Mouse (Mus musculus): ENCODE results near the gene Mau2. TPM values are rescaled to one million over a fixed set of nuclear protein-coding genes. Genes with fewer than 3 reads are reported as not detected.

The Mau2 gene
- polyA plus RNA-seq, 2 experiments = 50.5 to 85.5 TPM

GRCm38 (mm10) chr8:69987744-69988143 lies 54.8 kb downstream of the Mau2 start:
- no peak for ATAC-seq (ENCODE audit: low FRiP score, low read depth)
- Histone ChIP-seq H3K9me3 (ENCODE audit: control insufficient read depth, low read length) (no peaks in the 10 kb centered on the region), H3K27me3 (ENCODE audit: control insufficient read depth, insufficient read depth, low read length) (no peaks in the 10 kb centered on the region), H3K4me1 (ENCODE audit: control insufficient read depth, insufficient read depth, low read length) (no peaks in the 10 kb centered on the region), H3K36me3 (ENCODE audit: control insufficient read depth, insufficient read depth, low read length) (no peaks in the 10 kb centered on the region), H3K27ac (replicated peaks; ENCODE audit: low read depth, low read length) (no peak overlapping the region), H3K4me3 (replicated peaks; ENCODE audit: low read length) (no peak overlapping the region), H3K4me2 (replicated peaks; ENCODE audit: low read depth, low read length, severe bottlenecking) (no peak overlapping the region), H3K9ac (ENCODE audit: low read depth, low read length, severe bottlenecking) (no peak overlapping the region)
- DNase-seq (ENCODE audit: low spot score) = no peak
- TF ChIP-seq POLR2A (IDR thresholded peaks at IDR 0.05; ENCODE audit: borderline replicate concordance, extremely low read depth, insufficient read depth, insufficient read length) = no peak

GRCm38 (mm10) chr8:69984876-69985553 lies 57.5 kb downstream of the Mau2 start:
- Histone ChIP-seq H3K36me3 (ENCODE audit: control insufficient read depth, insufficient read depth, low read length) (no peaks in the 10 kb centered on the region), H3K4me3 (replicated peaks; ENCODE audit: low read length) (no peak overlapping the region), H3K4me2 (replicated peaks; ENCODE audit: low read depth, low read length, severe bottlenecking) (no peak overlapping the region), H3K4me1 (ENCODE audit: control insufficient read depth, insufficient read depth, low read length) (no peaks in the 10 kb centered on the region), H3K9me3 (ENCODE audit: control insufficient read depth, low read length) (no peaks in the 10 kb centered on the region), H3K9ac (ENCODE audit: low read depth, low read length, severe bottlenecking) (no peak overlapping the region), H3K27ac (replicated peaks; ENCODE audit: low read depth, low read length) (no peak overlapping the region), H3K27me3 (ENCODE audit: control insufficient read depth, insufficient read depth, low read length) (no peaks in the 10 kb centered on the region)
- 80% methylated on average over 2 of the region's 2 CpGs for WGBS
- DNase-seq (ENCODE audit: low spot score) (no peak), ATAC-seq (ENCODE audit: low FRiP score, low read depth) (no peak)
- no peak for TF ChIP-seq POLR2A (IDR thresholded peaks at IDR 0.05; ENCODE audit: borderline replicate concordance, extremely low read depth, insufficient read depth, insufficient read length)

- no peak overlapping the region for H3K27ac ChIP-seq (replicated peaks; ENCODE audit: low read depth, low read length)
- no peak overlapping the region for H3K4me3 ChIP-seq (replicated peaks; ENCODE audit: low read length)
- no peak for TF ChIP-seq POLR2A (IDR thresholded peaks at IDR 0.05; ENCODE audit: borderline replicate concordance, extremely low read depth, insufficient read depth, insufficient read length)
- no peak overlapping the region for H3K9ac ChIP-seq (ENCODE audit: low read depth, low read length, severe bottlenecking)
- no peaks in the 10 kb centered on the region for H3K27me3 ChIP-seq (ENCODE audit: control insufficient read depth, insufficient read depth, low read length)
- no peaks in the 10 kb centered on the region for H3K36me3 ChIP-seq (ENCODE audit: control insufficient read depth, insufficient read depth, low read length)
- ATAC-seq (ENCODE audit: low FRiP score, low read depth) (no peak), DNase-seq (ENCODE audit: low spot score) (no peak)
- no peak overlapping the region for H3K4me2 ChIP-seq (replicated peaks; ENCODE audit: low read depth, low read length, severe bottlenecking)
- H3K9me3 ChIP-seq (ENCODE audit: control insufficient read depth, low read length) = no peaks in the 10 kb centered on the region
- H3K4me1 ChIP-seq (ENCODE audit: control insufficient read depth, insufficient read depth, low read length) = 0 out of 2 replicates have a peak, but pooled peaks cover 5% of the 10 kb centered on the region
- over 99% methylated on average over 4 of the region's 4 CpGs for WGBS
Observed at GRCm38 (mm10) chr8:69978456-69978855, 64.1 kb downstream of the Mau2 start.

GRCm38 (mm10) chr8:69974806-69975205 lies 67.7 kb downstream of the Mau2 start:
- Histone ChIP-seq H3K4me1 (ENCODE audit: control insufficient read depth, insufficient read depth, low read length) (peaks cover 27% of the 10 kb centered on the region), H3K27ac (replicated peaks; ENCODE audit: low read depth, low read length) (peak overlapping the region; percentile 86; the same call in 1 of the 2 replicates), H3K9me3 (ENCODE audit: control insufficient read depth, low read length) (no peaks in the 10 kb centered on the region), H3K4me2 (replicated peaks; ENCODE audit: low read depth, low read length, severe bottlenecking) (peak overlapping the region; percentile 59), H3K9ac (ENCODE audit: low read depth, low read length, severe bottlenecking) (0 out of 2 replicates have a peak overlapping the region, but pooled peaks have one; percentile 92), H3K4me3 (replicated peaks; ENCODE audit: low read length) (peak overlapping the region; percentile 97), H3K27me3 (ENCODE audit: control insufficient read depth, insufficient read depth, low read length) (no peaks in the 10 kb centered on the region), H3K36me3 (ENCODE audit: control insufficient read depth, insufficient read depth, low read length) (no peaks in the 10 kb centered on the region)
- 29% methylated on average over 5 of the region's 5 CpGs for WGBS
- no peak for TF ChIP-seq POLR2A (IDR thresholded peaks at IDR 0.05; ENCODE audit: borderline replicate concordance, extremely low read depth, insufficient read depth, insufficient read length)
- ATAC-seq (ENCODE audit: low FRiP score, low read depth) = no peak
- no peak for DNase-seq (ENCODE audit: low spot score)

GRCm38 (mm10) chr8:69974194-69974614 lies 68.3 kb downstream of the Mau2 start:
- WGBS = under 1% methylated on average over 26 of the region's 50 CpGs

More at GRCm38 (mm10) chr8:69974194-69974614, 68.3 kb downstream of the Mau2 start:
- ATAC-seq (ENCODE audit: low FRiP score, low read depth) (peak; percentile 93), DNase-seq (ENCODE audit: low spot score) (peak; percentile 88)
- no peaks in the 10 kb centered on the region for H3K36me3 ChIP-seq (ENCODE audit: control insufficient read depth, insufficient read depth, low read length)
- peak overlapping the region; percentile 86 for H3K27ac ChIP-seq (replicated peaks; ENCODE audit: low read depth, low read length)
- H3K4me1 ChIP-seq (ENCODE audit: control insufficient read depth, insufficient read depth, low read length) = peaks cover 27% of the 10 kb centered on the region
- no peaks in the 10 kb centered on the region for H3K27me3 ChIP-seq (ENCODE audit: control insufficient read depth, insufficient read depth, low read length)
- TF ChIP-seq POLR2A (IDR thresholded peaks at IDR 0.05; ENCODE audit: borderline replicate concordance, extremely low read depth, insufficient read depth, insufficient read length) = no peak
- no peaks in the 10 kb centered on the region for H3K9me3 ChIP-seq (ENCODE audit: control insufficient read depth, low read length)
- H3K4me2 ChIP-seq (replicated peaks; ENCODE audit: low read depth, low read length, severe bottlenecking) = peak overlapping the region; percentile 59
- peak overlapping the region; percentile 92 for H3K9ac ChIP-seq (ENCODE audit: low read depth, low read length, severe bottlenecking)
- peak overlapping the region; percentile 97 for H3K4me3 ChIP-seq (replicated peaks; ENCODE audit: low read length)
